Mouse (Mus musculus) heart, adult 8-10 months (tissue): ENCODE data around the gene Usp22. TPM values are rescaled to one million over a fixed set of nuclear protein-coding genes. Genes with fewer than 3 reads are reported as not detected.
"Not testable (repeated sequence)": the region's sequence is repeated elsewhere in the genome, so short reads cannot be mapped to it uniquely, and the experiment has no call there.

ENCODE experiments used
- DNase-seq: peaks from one replicate; pipeline ENCODE4 v3.0.0; 2022; ENCODE audit warnings: low spot score
- total RNA-seq, 4 experiments: library from RNA; stranded (reverse); gene quantifications; 2 replicates each; pipeline ENCODE4 v1.2.4; 2022

Usp22 gene
- total RNA-seq, 4 experiments from 2014 or later = 29.3 to 38.2 (median 30.3) TPM

GRCm38 (mm10) chr11:61190776-61191175, 15.9 kb upstream of the Usp22 start:
- DNase-seq = no peak

- DNase-seq = no peak
Observed at GRCm38 (mm10) chr11:61183820-61184219, 9.0 kb upstream of the Usp22 start.

- no peak for DNase-seq
Observed at GRCm38 (mm10) chr11:61181624-61182023, 6.8 kb upstream of the Usp22 start.

- DNase-seq = no peak
Observed at GRCm38 (mm10) chr11:61180361-61180760, 5.5 kb upstream of the Usp22 start.

GRCm38 (mm10) chr11:61176321-61176720, 1.5 kb upstream of the Usp22 start:
- DNase-seq = no peak

GRCm38 (mm10) chr11:61175778-61176177, 923 bp upstream of the Usp22 start:
- no peak for DNase-seq

GRCm38 (mm10) chr11:61174291-61174820, 499 bp downstream of the Usp22 start:
- DNase-seq = no peak

GRCm38 (mm10) chr11:61173477-61173876, 1.4 kb downstream of the Usp22 start:
- not testable (repeated sequence) for DNase-seq

GRCm38 (mm10) chr11:61170184-61170583, 4.7 kb downstream of the Usp22 start:
- DNase-seq = no peak

GRCm38 (mm10) chr11:61164881-61165280, 10.0 kb downstream of the Usp22 start:
- DNase-seq = no peak

GRCm38 (mm10) chr11:61164366-61164765, 10.5 kb downstream of the Usp22 start:
- DNase-seq = no peak

- DNase-seq = no peak
Observed at GRCm38 (mm10) chr11:61163341-61163740, 11.5 kb downstream of the Usp22 start.

GRCm38 (mm10) chr11:61162776-61163175, 12.1 kb downstream of the Usp22 start:
- DNase-seq = no peak

GRCm38 (mm10) chr11:61161121-61161520, 13.7 kb downstream of the Usp22 start:
- DNase-seq = no peak

GRCm38 (mm10) chr11:61159796-61160732, 14.8 kb downstream of the Usp22 start:
- no peak for DNase-seq

- no peak for DNase-seq
Observed at GRCm38 (mm10) chr11:61158141-61158540, 16.7 kb downstream of the Usp22 start.

GRCm38 (mm10) chr11:61155727-61156126, 19.1 kb downstream of the Usp22 start:
- DNase-seq = no peak

- DNase-seq = no peak
Observed at GRCm38 (mm10) chr11:61150233-61151001, 24.4 kb downstream of the Usp22 start.

GRCm38 (mm10) chr11:61147300-61147683, 27.6 kb downstream of the Usp22 start:
- no peak for DNase-seq

GRCm38 (mm10) chr11:61146645-61147299, 28.1 kb downstream of the Usp22 start:
- DNase-seq = no peak

GRCm38 (mm10) chr11:61145551-61145950, 29.3 kb downstream of the Usp22 start:
- DNase-seq = no peak
